Mouse (Mus musculus) mouse embryonic stem cell (cell line): Measurements from ENCODE around the gene Rasl2-9.
"Not testable (repeated sequence)": the region's sequence is repeated elsewhere in the genome, so short reads cannot be mapped to it uniquely, and the experiment has no call there.

Source experiments
- in situ Hi-C, 2 experiments: fragments of 300-500 bp; cut with MboI; formaldehyde crosslinking; loops; 1 replicate in 1 of 2; 3 replicates in 1 of 2; pipeline ENCODE4 v1.14.3; 2019 to 2020; ENCODE audit warnings: low sequenced_read_pairs in 2 of 2, low pct_unique_long_range_greater_than_20kb in 1 of 2, mixed read lengths in 1 of 2; ENCODE audit not compliant: unreplicated experiment in 1 of 2

Gene Rasl2-9

GRCm38 (mm10) chr7:5125549-5126406, at the start of gene Rasl2-9:
TSS of gene Rasl2-9 (minus strand) at chr7:5125950.
- in situ Hi-C loops: no loop called here

DNA sequence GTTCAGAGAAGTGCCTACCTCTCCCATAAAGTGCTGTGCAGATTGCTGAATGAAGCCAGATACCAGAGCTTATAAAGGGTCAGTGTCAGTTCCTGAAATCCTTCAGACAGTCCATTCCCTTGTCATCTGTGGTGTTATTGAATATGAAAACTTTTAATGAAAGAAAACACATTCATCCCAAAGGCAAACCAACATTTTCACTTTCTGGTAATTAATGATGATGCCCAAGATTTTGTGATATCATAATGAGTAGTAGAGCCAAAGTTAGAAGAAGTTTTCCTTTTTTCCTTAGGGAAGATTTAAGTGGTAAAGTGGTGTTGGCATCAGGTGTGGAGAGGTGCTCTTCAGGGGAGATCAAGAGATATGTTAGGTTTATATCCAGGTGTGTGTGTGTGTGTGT, 23.8 kb upstream of the Rasl2-9 start, which contains the start of gene Vmn1r55:
Vmn1r55 (minus strand) TSS at position 101 of the 400 bp plus-strand sequence.
- in situ Hi-C loops: not testable (repeated sequence)

GRCm38 (mm10) chr7:5125078-5125477, 672 bp downstream of the Rasl2-9 start:
- in situ Hi-C loops: no loop called here

DNA sequence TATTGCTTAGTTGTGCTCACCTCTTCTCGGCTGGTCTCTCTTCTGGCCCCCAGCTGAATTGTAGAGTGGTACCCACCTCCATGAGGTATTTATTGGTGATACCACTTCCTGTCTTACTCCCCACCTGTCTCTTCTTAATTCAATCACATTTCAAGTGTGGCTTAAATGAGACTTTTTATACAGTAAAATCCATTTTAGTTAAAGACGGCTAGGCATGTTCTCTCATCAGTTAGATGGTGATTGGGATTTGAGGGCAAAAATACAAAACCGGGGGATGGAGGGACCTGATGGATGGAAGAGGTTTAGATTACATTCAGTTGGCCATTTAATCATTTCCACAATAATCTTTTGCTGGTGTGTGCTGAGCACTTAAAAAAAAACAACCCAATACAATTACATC, 8.9 kb downstream of the Rasl2-9 start, which contains the start of gene Rfpl4:
Rfpl4 (minus strand) TSS at position 101 of the 400 bp plus-strand sequence.
- in situ Hi-C loops: loop anchor here in 1 of 2 experiments (25.0 kb wide), 1 partner anchor 1020 kb away; no protein-coding TSS in a partner anchor

DNA sequence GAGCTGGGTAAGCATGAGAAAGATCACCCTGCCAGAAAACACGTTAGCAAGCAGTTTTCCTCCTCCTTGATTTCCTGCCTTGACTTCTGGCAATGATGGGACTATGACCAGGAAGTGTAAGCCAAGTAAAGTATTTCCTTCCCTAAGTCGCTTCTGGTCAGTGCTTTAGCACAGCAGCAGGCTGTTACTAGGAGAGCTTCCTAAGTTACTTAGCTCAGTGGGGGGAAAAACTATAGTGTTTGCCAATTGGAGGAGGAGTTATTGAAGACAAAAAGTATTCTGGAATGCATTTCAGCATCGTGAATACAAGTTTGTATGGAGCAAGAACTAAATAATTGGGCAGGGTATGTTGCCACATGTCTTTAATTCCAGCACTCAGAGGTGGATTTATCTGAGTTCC, 13.0 kb downstream of the Rasl2-9 start:
- in situ Hi-C loops: loop anchor here in 1 of 2 experiments (25.0 kb wide), 1 partner anchor 1025 kb away; no protein-coding TSS in a partner anchor

GRCm38 (mm10) chr7:5109301-5109700, 16.4 kb downstream of the Rasl2-9 start:
- in situ Hi-C loops: loop anchor here in 1 of 2 experiments (25.0 kb wide), 1 partner anchor 1028 kb away; no protein-coding TSS in a partner anchor

- in situ Hi-C loops: loop anchor here in 1 of 2 experiments (25.0 kb wide), 1 partner anchor 1029 kb away; no protein-coding TSS in a partner anchor
Measured at GRCm38 (mm10) chr7:5108272-5108671, 17.5 kb downstream of the Rasl2-9 start.

DNA sequence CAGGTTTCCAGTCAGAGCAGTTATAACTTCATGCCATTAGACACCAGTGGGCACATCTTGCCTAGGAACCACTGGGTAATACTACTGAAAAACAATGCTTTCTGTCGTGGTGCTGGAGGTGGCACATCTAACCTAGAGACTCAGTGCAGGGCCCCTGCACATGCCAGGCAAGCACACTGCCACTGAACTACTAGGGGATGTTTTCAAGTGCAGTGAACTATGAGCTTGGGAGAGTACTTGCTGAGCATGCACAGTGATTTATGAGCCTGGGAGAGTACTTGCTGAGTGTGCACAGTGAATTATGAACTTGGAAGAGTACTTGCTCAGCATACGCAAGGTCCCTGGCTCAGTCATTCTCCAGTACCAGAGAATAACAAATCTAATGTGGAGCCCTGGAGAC, 23.2 kb downstream of the Rasl2-9 start:
- in situ Hi-C loops: loop anchor here in 1 of 2 experiments (25.0 kb wide), 1 partner anchor 1035 kb away; no protein-coding TSS in a partner anchor

DNA sequence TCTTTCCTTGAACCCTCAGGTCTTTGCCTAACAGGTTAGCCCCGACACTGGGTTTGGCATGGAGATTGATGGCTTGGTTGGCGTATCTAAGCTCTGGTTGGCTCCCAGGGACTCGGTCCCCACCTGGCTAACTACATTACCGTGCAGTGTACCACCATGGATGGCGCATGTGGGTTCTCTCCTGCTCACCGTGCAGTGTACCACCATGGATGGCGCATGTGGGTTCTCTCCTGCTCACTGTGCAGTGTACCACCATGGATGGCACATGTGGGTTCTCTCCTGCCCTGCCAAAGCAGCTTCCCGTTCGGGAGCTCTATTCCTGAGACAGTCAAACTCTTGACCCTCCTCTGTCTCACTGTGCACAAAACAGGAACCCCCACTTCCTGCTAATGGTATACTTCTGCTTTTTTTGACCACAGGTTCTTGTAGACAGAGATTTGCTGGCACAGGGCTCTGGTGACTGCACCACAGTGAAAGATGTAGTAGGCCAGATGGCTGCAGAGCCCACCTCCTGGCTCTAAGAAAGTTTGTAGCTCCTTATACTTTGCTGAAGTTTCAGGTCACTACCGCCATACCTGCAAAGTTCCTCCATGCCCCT, 24.6 kb downstream of the Rasl2-9 start:
- in situ Hi-C loops: loop anchor here in 1 of 2 experiments (25.0 kb wide), 1 partner anchor 1036 kb away; no protein-coding TSS in a partner anchor

DNA sequence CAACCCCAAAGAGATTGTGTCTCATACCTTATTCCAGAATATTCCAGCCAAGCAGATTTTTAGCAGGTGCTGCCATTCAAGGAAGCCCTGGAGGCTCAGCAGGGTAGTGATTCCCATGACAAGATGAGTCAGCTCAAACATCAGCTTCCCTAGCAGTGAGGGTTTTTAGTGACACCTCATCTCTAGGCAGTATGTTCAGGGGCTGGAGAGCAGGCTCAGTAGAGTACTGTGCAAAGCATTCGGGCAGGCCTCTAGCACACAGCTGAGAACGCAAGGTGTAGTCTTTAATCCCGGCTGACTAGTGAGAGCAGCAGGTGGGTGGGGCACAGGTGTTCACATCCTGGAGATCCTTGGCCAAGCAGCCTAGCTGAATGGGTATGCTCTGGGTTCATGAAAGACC, 26.0 kb downstream of the Rasl2-9 start:
- in situ Hi-C loops: loop anchor here in 1 of 2 experiments (25.0 kb wide), 1 partner anchor 1038 kb away; no protein-coding TSS in a partner anchor

DNA sequence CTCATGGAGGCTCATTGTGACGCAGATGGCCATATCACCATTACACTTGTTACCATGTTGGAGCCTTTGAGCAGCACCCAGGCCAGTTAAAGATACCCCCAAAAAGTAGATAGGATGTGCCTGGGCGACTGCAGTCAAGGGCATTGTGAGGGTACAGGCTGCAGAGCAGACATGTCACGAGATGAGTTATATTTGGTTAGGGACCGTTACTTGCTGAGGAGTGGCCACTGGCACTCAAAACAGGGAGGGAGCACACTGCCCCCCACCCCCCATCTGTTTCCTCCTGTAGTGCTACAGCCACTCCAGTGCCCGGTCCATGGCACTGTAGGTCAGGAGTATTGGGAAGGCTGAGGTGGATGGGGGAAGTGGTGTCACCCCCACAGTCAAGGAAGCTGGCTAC, 27.0 kb downstream of the Rasl2-9 start:
- in situ Hi-C loops: no loop called here

- in situ Hi-C loops: no loop called here
Measured at GRCm38 (mm10) chr7:5092831-5093510, 32.8 kb downstream of the Rasl2-9 start.

DNA sequence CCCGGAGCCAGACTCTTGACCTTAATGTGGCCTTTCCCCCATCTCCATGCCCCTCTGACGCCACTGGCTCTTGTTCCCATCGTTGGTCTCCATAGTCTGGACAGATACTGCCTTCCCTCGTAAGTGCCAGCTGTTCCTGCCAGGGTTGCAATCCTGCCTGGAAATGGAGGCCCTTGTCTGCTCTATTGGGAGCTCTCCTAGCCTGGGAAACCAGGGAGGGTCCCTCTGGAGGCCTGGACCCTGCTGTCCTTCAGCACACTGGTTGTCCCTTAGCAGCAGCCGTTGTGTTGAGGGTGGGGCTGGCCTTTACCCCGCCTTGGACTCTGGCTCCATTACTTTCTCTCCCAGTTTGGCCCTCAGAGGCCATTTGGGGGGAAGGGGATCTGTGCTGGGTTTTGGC, 33.4 kb downstream of the Rasl2-9 start:
- in situ Hi-C loops: no loop called here

GRCm38 (mm10) chr7:5091008-5091728, 34.6 kb downstream of the Rasl2-9 start:
- in situ Hi-C loops: no loop called here

GRCm38 (mm10) chr7:5089853-5090252, 35.9 kb downstream of the Rasl2-9 start:
- in situ Hi-C loops: no loop called here

DNA sequence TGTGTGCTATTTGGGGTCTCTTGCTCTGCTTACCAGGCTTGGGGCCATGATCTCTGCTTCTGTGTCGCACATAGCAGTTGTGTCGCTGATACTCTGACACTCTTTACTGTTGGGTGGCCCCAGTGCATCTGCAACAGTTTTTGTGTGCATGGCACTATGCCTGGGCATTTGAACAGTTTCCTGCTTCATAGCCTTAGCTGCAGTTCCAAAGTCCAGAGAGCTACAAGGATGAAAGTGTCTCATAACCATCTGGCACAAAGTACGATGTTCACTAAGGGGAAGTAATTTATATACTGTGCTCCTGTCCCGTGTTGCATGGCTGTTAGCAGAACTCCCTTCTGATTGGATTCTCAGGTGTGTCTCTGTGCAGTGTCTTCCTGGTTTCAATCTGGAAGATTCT, 37.9 kb downstream of the Rasl2-9 start:
- in situ Hi-C loops: no loop called here

GRCm38 (mm10) chr7:5086921-5087440, 38.8 kb downstream of the Rasl2-9 start:
- in situ Hi-C loops: no loop called here

DNA sequence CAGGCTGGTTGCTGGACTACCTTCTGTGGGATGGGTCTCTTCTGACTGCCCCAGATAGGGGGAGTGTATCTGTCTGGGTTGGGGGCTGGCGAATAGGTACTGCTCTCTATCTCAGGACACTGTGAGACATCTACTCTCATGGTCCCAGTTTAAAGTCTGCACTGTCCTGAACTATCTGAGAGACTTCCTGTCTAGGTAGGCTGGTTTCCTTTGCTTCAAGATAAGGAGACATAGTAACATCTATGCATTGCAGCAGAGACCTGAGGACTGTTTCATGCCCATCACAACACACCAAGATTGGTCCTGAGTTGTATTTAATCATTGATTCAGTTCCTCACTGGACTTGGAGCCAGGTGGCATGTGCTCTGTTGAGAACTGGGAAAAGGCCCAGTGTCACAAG, 40.2 kb downstream of the Rasl2-9 start:
- in situ Hi-C loops: no loop called here
